Mouse (Mus musculus) cerebellum, adult 2 months (tissue): ENCODE results near the gene Pgp. TPM values are rescaled to one million over a fixed set of nuclear protein-coding genes. Genes with fewer than 3 reads are reported as not detected.
A peak's percentile ranks its signal among the peaks of the same experiment; 100 is the strongest.

ENCODE experiments used
- DNase-seq, 2 experiments: peaks; one replicate each; pipeline ENCODE4 v3.0.0; 2021
- H3K27ac ChIP-seq: fragments of 200-500 bp; 2 replicates; pipeline ENCODE4 v1.5.1; 2012; ENCODE audit warnings: low read length, control low read depth, inconsistent platforms; ENCODE audit not compliant: insufficient read depth
- H3K27me3 ChIP-seq: fragments of 200-500 bp; 2 replicates; pipeline ENCODE4 v1.6.1; 2012; ENCODE audit warnings: inconsistent platforms, mild to moderate bottlenecking, low read length, moderate library complexity; ENCODE audit not compliant: control insufficient read depth, insufficient read depth
- H3K4me1 ChIP-seq: fragments of 200-500 bp; 2 replicates; pipeline ENCODE4 v1.6.1; 2011; ENCODE audit warnings: low read length; ENCODE audit not compliant: control insufficient read depth, insufficient read depth
- H3K4me3 ChIP-seq: fragments of 200-500 bp; replicated peaks from 2 replicates; pipeline ENCODE3; 2011; ENCODE audit warnings: mild to moderate bottlenecking, low read depth, low read length, control low read depth; ENCODE audit not compliant: insufficient read depth
- CTCF ChIP-seq: fragments of 200-500 bp; IDR thresholded peaks from 2 replicates; pipeline ENCODE4 v1.5.1; 2011; ENCODE audit warnings: low read depth, mild to moderate bottlenecking, control low read depth, low read length, moderate library complexity, borderline replicate concordance; ENCODE audit not compliant: insufficient read depth
- POLR2A ChIP-seq: fragments of 200-500 bp; IDR thresholded peaks from 2 replicates; pipeline ENCODE4 v1.6.1; 2011; ENCODE audit warnings: low read length, control low read depth, borderline replicate concordance; ENCODE audit not compliant: insufficient read depth
- WGBS: fragments of 180-500 bp; shearing (Covaris S2); methylation state at CpG from one replicate; pipeline ENCODE4 v1.1.7; 2018; 5-methylcytosine and 5-hydroxymethylcytosine counted together
- polyA plus RNA-seq: library from polyadenylated mRNA; depleted of rRNA; stranded (reverse); fragments of >200 nt; gene quantifications from 2 replicates; pipeline ENCODE4 v1.2.3, GENCODE M21; 2012

Pgp gene
- polyA plus RNA-seq, 1 experiment = 133 TPM

GRCm38 (mm10) chr17:24477053-24477984 lies 7.1 kb downstream of the Pgp start:
- 82% methylated on average over 20 of the region's 20 CpGs for WGBS

GRCm38 (mm10) chr17:24477985-24478600 lies 7.9 kb downstream of the Pgp start:
- Histone ChIP-seq H3K27me3 (no peaks in the 10 kb centered on the region), H3K27ac (peak overlapping the region; percentile 73), H3K4me1 (peaks cover 14% of the 10 kb centered on the region), H3K4me3 (peak overlapping the region; percentile 89)
- TF ChIP-seq CTCF (no peak; the same call in 1 of the 2 replicates), POLR2A (no peak)
- 22% methylated on average over 11 of the region's 11 CpGs for WGBS
- peak; percentile 52 to 58 for DNase-seq

More at GRCm38 (mm10) chr17:24477053-24477984, 7.1 kb downstream of the Pgp start:
- no peak for DNase-seq
- no peak for TF ChIP-seq POLR2A
- no peak for TF ChIP-seq CTCF
- Histone ChIP-seq H3K27ac (peak overlapping the region; percentile 73; the same call in 1 of the 2 replicates), H3K4me1 (peaks cover 20% of the 10 kb centered on the region), H3K4me3 (peak overlapping the region; percentile 89), H3K27me3 (no peaks in the 10 kb centered on the region)

GRCm38 (mm10) chr17:24478663-24479380 lies 8.6 kb downstream of the Pgp start, which contains the start of gene Mlst8:
Gene Mlst8 (minus strand): TSS chr17:24479078.
- peak; percentile 97 to 100 for DNase-seq
- Histone ChIP-seq H3K27ac (peak within 1 kb of the TSS; percentile 94), H3K27me3 (no peaks in the 10 kb centered on the region), H3K4me3 (peak within 1 kb of the TSS; percentile 89), H3K4me1 (peaks cover 14% of the 10 kb centered on the region)
- under 1% methylated on average over 48 of the region's 48 CpGs for whole genome bisulfite sequencing
- TF ChIP-seq CTCF (peak; percentile 84), POLR2A (peak; percentile 96)

- WGBS = 7% methylated on average over 1 of the region's 1 CpGs
- H3K4me3 ChIP-seq = peak overlapping the region; percentile 89
- TF ChIP-seq CTCF = no peak
- no peak for TF ChIP-seq POLR2A
- H3K27ac ChIP-seq = no peak overlapping the region
- H3K27me3 ChIP-seq = no peaks in the 10 kb centered on the region
- no peak for DNase-seq
- H3K4me1 ChIP-seq = peaks cover 14% of the 10 kb centered on the region
Measured at GRCm38 (mm10) chr17:24479431-24479830, 9.2 kb downstream of the Pgp start.

- TF ChIP-seq CTCF = no peak; the same call in 1 of the 2 replicates
- no peak for TF ChIP-seq POLR2A
- Histone ChIP-seq H3K4me3 (no peak overlapping the region), H3K4me1 (peaks cover 14% of the 10 kb centered on the region), H3K27me3 (no peaks in the 10 kb centered on the region), H3K27ac (no peak overlapping the region)
- WGBS = 33% methylated on average over 3 of the region's 3 CpGs
- no peak for DNase-seq
Measured at GRCm38 (mm10) chr17:24480201-24480826, 10.1 kb downstream of the Pgp start.

- Histone ChIP-seq H3K4me3 (no peak overlapping the region), H3K27me3 (no peaks in the 10 kb centered on the region), H3K4me1 (peaks cover 14% of the 10 kb centered on the region), H3K27ac (no peak overlapping the region)
- DNase-seq = no peak
- 95% methylated on average over 20 of the region's 20 CpGs for WGBS
- TF ChIP-seq POLR2A = no peak
- no peak for TF ChIP-seq CTCF
Measured at GRCm38 (mm10) chr17:24481027-24481815, 11.0 kb downstream of the Pgp start.

GRCm38 (mm10) chr17:24483495-24483894 lies 13.3 kb downstream of the Pgp start:
- Histone ChIP-seq H3K4me1 (peaks cover 5% of the 10 kb centered on the region), H3K27ac (no peak overlapping the region), H3K27me3 (no peaks in the 10 kb centered on the region), H3K4me3 (no peak overlapping the region)
- no peak for DNase-seq
- TF ChIP-seq CTCF (no peak), POLR2A (no peak)
- 92% methylated on average over 3 of the region's 3 CpGs for WGBS
